8 mouse cellular contexts compared by ENCODE assay signal in the genomic region with DNA sequence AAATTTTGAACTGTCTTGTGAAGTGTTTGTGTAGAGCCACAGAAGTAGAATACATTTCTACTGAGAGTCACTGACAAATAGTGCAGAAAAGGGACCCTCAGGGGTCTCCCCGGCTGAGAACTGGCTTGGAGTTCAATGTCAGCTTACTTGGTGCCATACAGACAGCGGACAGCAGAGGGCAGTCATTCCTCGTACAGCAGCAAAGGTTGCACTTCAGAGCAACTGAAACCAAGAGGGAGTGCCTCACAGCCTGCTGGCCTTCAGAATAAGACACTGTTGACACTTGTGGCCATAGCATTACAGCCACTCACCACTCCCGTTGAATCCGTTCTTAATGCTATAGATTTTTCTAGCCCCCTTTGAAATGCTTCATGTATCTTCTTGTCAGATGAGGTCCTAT. TPM values are rescaled to one million over a fixed set of nuclear protein-coding genes. Genes with fewer than 3 reads are reported as not detected.
DNase-seq lines count a peak whose midpoint lies in the region; TF ChIP-seq lines count a peak whose summit lies in the region.

No protein-coding gene starts in this region.

- H3K9me3 ChIP-seq in E14TG2a.4 (ENCODE audit: low read length): no peaks in the 10 kb centered on the region
- no peaks in the 10 kb centered on the region for H3K9me3 ChIP-seq in megakaryocyte, embryonic 14.5 days

- H3K4me3 ChIP-seq in E14TG2a.4 (replicated peaks; ENCODE audit: low read length): no peak overlapping the region
- peak overlapping the region; percentile 70 for H3K4me3 ChIP-seq in megakaryocyte, embryonic 14.5 days (replicated peaks)

- peak; percentile 83 for DNase-seq in ZHBTc4 (ENCODE audit: low read depth, low spot score)
- peak; percentile 74 to 91 for DNase-seq in cerebellum, postnatal 4 days (ENCODE audit: low spot score in 2 of 2)
- DNase-seq in heart, adult 9 months (ENCODE audit: low spot score in 2 of 2): peak; percentile 34 to 57
- peak; percentile 89 to 90 for DNase-seq in layer of hippocampus, postnatal 10 days (ENCODE audit: low spot score in 2 of 2)
- DNase-seq in right cerebral cortex, postnatal 10 days (ENCODE audit: low spot score in 2 of 2): peak; percentile 83 to 87
- peak; percentile 49 to 81 for DNase-seq in urinary bladder, postnatal 4 days (ENCODE audit: low spot score in 2 of 2)

- peak; percentile 75 for TF ChIP-seq CTCF in E14TG2a.4 (conservative IDR thresholded peaks at IDR 0.05; ENCODE audit: low read length)

- no peaks in the 10 kb centered on the region for H3K27me3 ChIP-seq in E14TG2a.4 (ENCODE audit: insufficient read depth, low read length)
- H3K27me3 ChIP-seq in megakaryocyte, embryonic 14.5 days (replicated peaks): peaks cover 37% of the 10 kb centered on the region

- H3K36me3 ChIP-seq in E14TG2a.4 (ENCODE audit: insufficient read depth, low read length): no peaks in the 10 kb centered on the region
- H3K36me3 ChIP-seq in megakaryocyte, embryonic 14.5 days (replicated peaks; ENCODE audit: low read length): no peaks in the 10 kb centered on the region

- peaks cover 24% of the 10 kb centered on the region for H3K4me1 ChIP-seq in E14TG2a.4 (replicated peaks; ENCODE audit: low read depth, low read length)
- peaks cover 21% of the 10 kb centered on the region for H3K4me1 ChIP-seq in megakaryocyte, embryonic 14.5 days

RNA-seq across cellular contexts. Expression of a gene that starts 9.5 kb away (rescaled TPM):
- total RNA-seq in layer of hippocampus, postnatal 10 days (2021): 10 to 100 TPM; 14.3 to 15.8 TPM
- polyA plus RNA-seq in megakaryocyte, embryonic 14.5 days (2012; ENCODE audit: insufficient read depth, low replicate concordance): 1.5 TPM in 1 of 2 replicates, not detected in the other

RNA-seq across cellular contexts. Expression of a gene that starts 17.5 kb away (rescaled TPM):
- 10 to 100 TPM; 55.1 to 56.5 TPM for total RNA-seq in layer of hippocampus, postnatal 10 days (2021)
- polyA plus RNA-seq in megakaryocyte, embryonic 14.5 days (2012; ENCODE audit: insufficient read depth, low replicate concordance): 8.2 and 31.1 TPM in 2 replicates

RNA-seq across cellular contexts. Expression of a gene that starts 17.6 kb away (rescaled TPM):
- 10 to 100 TPM; 23.4 to 24.3 TPM for total RNA-seq in layer of hippocampus, postnatal 10 days (2021)
- 0.47 and 1.2 TPM in 2 replicates for polyA plus RNA-seq in megakaryocyte, embryonic 14.5 days (2012; ENCODE audit: insufficient read depth, low replicate concordance)

RNA-seq across cellular contexts. Expression of a gene that starts 18.2 kb away (rescaled TPM):
- total RNA-seq in layer of hippocampus, postnatal 10 days (2021): 10 to 100 TPM; 11.2 to 14.3 TPM
- not detected in 2 replicates for polyA plus RNA-seq in megakaryocyte, embryonic 14.5 days (2012; ENCODE audit: insufficient read depth, low replicate concordance)

RNA-seq across cellular contexts. Expression of a gene that starts 42.2 kb away (rescaled TPM):
- 10 to 100 TPM; 13.0 to 17.8 TPM for total RNA-seq in layer of hippocampus, postnatal 10 days (2021)
- polyA plus RNA-seq in megakaryocyte, embryonic 14.5 days (2012; ENCODE audit: insufficient read depth, low replicate concordance): 0.50 TPM in 1 of 2 replicates, not detected in the other
